Mouse (Mus musculus): ENCODE data around the gene Tcf20.

Gene Tcf20

DNA sequence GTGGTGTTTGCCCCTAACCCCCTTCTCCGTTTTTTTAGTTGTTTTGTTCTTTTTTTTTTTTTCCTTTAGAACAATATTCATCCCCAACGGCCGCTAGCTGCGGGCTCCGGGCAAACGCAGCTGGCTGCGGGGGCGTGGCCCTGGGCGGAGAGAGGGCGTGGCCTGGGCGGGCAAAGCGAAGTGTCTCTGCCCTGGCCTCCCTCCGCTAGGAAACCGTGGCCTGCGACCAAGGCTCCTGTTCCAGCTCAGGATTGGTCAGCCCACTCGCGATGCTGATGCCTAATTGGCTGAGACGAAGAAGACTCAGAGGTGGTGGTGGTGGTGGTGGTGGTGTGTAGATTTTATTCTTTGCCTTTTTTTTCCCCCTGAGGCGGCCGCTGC is at the start of gene Tcf20:
Gene Tcf20 (minus strand): TSS at position 141 of the 381 bp plus-strand sequence.
- DNase-seq (ENCODE audit: low spot score in 2 of 2), result peak; percentile 85 to 89

DNA sequence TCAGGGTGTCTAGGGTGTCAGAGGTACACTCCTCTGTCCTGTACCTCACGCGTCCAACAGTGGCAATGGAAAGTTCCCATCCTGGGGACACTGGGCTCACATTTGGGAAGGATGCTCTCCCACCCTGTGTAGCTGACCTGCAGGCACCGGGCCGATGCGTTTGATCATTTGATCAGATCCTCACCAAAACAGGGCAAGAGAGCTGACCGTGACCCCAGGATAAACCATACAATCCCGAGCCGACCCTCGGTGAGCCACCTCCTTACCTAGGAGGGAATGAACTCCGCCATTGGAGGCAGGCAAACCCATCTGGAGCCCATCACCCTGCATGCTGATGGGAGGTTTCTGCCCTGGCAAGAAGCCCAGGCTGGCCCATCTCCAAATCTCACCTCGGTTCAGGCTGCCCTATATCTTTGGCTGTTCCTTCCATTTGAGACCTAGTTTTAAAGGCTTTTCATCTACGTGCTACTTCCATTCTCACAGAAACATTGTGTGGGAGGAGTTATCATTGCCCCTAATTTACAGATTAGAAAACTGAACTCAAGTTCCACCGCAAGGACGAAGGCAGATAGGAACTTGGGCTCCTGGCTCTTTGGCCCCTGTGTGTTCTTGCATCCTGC is 49.3 kb upstream of the Tcf20 start:
- DNase-seq (ENCODE audit: low spot score in 2 of 2), result peak in 1 of 2 experiments; percentile 60

DNA sequence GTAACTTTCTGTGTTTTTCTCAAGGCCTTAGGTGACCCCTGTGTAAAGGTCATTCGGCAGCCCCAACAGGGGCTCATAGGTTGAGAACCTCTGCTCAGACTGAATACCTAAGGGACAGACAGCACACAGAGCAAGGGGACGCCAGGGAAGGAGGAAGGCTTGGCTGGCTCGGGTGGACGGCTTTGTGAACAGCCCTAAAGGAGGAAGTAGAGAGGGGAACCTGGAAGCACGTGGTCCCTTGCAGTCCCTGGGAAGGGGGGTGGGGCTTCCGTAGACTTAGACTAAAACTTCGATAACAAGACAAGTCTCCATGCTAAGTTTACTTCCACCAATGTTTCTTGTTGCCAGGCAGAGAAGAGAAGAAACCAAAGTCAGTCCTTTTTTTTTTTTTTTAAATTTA is 48.4 kb upstream of the Tcf20 start:
- DNase-seq (ENCODE audit: low spot score in 2 of 2), result no peak

DNA sequence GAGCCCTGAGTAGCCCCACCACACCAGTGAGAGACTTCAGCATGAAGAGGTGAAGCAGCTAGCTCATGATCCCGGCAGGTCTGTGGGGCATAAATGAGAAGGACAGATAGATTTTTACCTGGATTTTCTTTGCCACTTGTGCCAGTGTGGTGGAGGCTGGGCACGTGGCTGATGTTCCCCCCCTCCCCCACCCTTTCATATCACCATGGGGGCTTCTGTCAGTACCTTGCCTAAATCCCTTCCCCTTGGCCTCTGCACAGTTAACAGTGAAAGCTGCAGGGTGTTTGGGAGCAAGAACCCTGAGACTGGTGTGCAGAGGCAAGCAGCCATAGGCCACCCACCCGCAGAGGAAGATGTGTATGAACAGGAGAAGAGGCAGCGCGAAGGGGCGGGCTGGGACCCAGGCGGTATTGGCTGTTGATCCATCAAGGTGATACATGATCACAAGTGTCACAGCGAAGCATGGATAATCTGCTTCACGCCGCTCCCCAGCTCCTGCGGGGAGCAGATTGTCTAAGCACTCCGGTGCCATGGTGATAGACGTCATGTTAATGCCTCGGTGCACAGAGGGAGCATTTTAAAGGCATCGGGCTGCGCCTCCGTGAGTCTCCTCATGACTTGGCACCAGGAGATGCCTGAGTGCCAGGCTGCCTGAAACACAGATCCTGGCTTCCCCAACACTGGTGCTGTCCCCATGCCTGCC is 46.8 kb upstream of the Tcf20 start:
- peak in 1 of 2 experiments; percentile 52 for DNase-seq (ENCODE audit: low spot score in 2 of 2)

DNA sequence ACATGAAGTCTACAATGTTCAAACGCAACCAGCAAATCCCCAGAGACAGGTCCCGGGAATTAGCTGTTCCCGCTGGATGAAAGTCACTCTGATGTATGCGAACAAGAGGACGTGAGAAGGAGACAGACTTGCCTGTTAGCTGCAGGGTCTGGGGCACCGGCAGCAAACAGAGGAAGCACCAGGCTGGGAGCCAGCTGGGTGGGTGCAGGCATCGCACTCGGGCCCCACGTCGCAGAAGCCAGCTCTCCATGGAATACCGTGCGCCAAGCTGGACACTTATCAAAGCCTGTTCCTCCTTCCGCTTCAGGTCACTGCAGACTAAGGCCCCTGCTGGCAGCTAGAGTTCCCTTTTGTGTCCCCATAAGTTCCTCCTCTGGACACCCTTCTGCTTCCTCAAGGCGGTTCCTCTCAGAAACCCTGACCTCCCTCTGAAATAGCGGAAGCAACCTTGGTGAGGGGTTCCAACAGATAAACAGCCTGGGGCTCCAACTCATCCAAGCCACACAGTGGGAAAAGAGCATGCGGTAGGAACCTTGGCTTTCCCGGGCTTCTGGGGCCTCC is 45.4 kb upstream of the Tcf20 start, which contains the start of gene Nfam1:
Gene Nfam1 (minus strand): TSS at position 326 of the 561 bp plus-strand sequence.
- DNase-seq (ENCODE audit: low spot score in 2 of 2), result no peak

- DNase-seq (ENCODE audit: low spot score in 2 of 2), result no peak
Observed at GRCm38 (mm10) chr15:83030884-83031283, 43.2 kb upstream of the Tcf20 start.

DNA sequence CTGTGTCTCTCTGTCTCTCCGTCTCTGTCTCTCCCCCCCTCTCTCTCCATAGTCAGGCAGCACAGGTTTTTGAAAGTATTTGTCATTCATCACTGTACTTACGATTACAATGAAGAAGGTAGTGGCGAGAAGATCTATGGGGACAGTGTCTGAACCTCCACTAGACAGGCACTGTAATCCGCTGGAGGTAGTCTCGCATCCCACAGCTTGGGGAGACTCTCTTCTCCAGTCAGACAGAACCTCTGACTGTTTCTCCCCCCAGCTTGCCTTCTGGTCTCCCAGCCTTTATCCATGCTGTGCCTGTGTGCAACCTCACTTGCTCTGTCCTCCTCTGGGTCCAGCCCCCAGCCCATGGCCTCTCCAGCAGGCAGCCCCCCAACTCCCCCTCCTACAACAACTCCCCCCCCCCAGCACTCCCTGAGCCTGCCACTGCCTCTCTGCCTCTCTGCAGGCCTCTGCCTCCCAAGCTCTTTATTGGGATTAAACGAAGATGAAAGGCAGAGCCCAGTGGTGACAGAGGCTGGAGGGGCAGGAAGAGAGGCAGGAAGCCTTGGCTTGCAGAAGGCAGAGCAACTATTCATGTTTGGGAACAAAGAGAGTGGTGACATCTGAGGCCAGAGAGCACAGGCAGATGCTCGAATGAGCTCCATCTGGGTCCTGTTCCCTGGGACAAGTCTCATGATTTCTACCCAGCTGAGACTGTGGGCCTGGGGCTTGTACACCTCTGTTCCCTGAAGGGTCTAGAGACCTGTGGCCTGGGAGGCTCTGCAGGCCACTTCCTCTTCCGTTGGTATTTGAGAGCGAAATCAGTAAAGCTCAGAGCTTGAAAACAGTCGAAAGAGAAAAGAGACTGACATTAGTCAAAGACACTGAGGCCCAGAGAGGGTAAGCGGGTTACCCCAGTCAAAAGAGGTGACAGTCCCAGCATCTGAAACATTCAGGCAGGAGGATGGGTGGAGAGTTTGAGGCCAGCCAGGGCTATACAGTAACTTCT is 42.4 kb upstream of the Tcf20 start:
- DNase-seq (ENCODE audit: low spot score in 2 of 2), result no peak

GRCm38 (mm10) chr15:83026129-83026528 is 38.5 kb upstream of the Tcf20 start:
- DNase-seq (ENCODE audit: low spot score in 2 of 2), result no peak

DNA sequence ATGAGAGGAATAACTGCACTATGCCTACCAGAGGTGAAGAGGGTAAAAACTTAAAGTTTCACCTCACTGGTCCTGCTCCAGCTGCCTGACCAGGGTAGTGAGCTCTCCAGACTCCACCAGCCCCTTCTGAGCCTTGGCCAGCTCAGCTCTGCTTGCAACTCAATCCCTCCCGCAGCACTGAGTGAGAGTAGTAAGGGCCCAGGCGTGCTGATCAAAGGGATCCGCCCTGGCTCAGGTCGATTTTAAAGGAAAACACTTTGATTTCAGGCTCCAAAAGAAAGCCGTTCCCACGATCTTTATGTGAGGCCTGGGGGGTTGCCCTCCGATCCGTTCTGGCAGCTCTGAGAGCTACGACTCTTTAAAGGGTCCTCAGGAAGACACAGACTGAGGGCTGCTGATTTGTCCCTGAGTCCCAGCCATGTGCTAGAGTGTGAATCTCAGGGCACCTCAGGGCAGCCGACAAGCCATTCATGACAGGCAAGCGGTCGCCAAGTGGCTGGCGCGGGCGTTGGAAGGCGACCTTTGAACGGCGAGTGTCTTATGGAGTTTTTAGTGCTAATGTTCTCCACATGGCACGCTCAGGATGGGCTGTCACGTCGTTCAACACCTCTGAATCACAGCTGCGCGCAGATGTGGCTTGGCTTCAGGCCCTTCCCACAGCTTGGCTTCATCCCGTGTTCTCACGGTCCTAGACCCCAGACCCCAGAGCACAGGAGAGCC is 37.5 kb upstream of the Tcf20 start:
- no peak for DNase-seq (ENCODE audit: low spot score in 2 of 2)

DNA sequence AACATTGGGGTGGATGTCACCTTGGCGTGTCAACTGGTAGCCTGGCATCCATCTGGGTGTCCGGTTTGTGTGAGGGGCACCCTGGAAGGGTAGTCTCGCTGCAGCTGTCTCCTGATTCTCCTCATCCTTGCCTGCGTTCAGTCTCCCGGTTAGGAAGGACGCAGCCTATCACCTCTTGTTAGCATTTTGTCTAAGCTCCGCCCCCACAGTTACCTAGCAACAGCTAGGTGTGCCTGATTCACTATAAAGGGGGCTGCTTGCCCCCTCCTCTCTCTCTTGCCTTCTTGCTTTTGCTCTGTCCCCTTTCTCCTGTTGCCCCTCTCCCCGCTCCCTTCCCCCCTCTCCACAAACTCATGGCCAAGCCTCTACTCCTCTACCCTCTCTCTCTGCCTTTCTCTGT is 35.3 kb upstream of the Tcf20 start:
- no peak for DNase-seq (ENCODE audit: low spot score in 2 of 2)

DNA sequence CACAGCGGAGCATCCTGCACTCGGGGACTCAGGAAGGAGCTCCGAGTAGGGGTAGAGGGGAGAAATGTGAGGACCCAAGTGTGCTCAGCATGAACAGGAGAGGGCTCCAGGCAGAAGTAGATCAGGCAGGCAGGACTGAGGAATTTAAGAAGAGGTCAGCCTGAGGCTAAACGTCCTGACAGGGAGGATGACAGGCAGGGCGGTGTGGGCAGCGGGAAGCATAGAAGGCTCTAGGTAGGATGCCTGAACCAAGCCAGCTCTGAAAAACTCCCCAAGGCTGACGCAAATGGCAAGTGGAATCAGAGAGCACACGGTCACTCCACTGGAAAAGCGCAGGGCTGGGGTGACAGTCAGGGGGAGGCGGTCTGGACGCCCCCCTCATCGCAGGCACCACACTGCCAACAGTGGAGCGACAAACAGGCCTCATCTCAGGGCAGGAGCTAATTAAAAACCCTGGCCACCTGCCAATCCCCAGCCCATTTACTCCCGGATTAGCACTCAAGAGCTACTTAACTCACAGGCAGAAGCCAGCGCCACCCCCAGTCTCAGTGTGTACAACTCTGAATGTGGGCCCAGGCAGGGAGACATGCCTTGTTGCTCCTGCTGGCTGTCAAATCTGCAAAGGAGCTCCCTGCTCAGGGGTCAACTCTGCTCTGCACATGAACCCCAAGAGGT is 23.5 kb upstream of the Tcf20 start:
- DNase-seq (ENCODE audit: low spot score in 2 of 2), result peak; percentile 81 to 87

GRCm38 (mm10) chr15:83010423-83010822 is 22.8 kb upstream of the Tcf20 start:
- DNase-seq (ENCODE audit: low spot score in 2 of 2), result no peak

DNA sequence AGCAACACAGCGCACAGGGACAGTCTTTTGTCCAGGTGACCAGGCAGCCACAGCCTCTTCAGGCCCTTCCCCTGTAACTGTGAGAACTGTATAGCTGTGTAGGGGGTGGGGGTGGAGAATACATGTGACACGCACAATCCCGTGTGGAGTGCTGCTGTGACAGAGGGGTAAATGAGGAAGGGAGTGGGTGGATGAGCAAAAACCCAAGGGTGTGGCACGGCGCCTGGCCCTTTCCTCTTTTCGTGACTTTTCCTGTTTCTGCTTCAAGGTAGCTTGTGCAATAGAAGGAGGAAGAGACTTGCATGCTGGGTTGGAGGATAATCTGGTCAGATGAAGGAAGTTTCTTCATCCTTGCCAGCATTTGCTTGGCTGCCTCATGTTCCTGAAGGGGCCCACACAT is 21.9 kb upstream of the Tcf20 start:
- DNase-seq (ENCODE audit: low spot score in 2 of 2), result no peak

DNA sequence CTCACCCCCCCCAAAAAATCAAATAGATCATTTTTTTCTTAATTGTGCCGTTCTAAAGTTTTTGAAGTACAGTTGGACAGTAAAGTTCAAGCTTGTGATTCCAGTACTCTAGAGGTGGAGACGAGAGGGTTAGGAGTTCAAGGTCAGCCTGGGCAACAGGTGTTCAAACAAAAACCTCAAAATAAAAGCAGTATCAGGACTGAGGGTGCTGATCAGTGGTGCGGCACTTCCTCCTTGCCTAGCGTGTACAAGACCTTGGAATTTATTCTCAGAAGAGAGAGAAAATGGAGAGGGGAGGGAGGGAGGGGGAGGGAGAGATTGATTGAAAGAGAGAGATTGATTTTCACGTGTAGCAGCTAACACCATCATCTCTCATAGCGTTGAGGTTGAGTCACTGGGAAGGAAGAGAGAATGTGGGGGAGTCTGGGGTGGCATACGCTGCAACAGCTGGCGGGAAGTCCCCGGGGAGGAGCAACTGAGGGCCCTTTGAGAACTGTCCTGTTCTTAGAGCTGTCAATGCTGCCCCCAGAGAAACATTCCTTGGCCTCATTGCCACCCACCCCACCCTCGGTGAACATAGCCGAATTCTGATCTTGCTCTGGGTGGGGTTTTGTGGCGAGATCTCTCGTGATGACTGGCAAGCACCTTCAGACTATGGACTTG is 21.2 kb upstream of the Tcf20 start:
- no peak for DNase-seq (ENCODE audit: low spot score in 2 of 2)

- DNase-seq (ENCODE audit: low spot score in 2 of 2), result no peak
Observed at GRCm38 (mm10) chr15:83007346-83007920, 19.8 kb upstream of the Tcf20 start.

DNA sequence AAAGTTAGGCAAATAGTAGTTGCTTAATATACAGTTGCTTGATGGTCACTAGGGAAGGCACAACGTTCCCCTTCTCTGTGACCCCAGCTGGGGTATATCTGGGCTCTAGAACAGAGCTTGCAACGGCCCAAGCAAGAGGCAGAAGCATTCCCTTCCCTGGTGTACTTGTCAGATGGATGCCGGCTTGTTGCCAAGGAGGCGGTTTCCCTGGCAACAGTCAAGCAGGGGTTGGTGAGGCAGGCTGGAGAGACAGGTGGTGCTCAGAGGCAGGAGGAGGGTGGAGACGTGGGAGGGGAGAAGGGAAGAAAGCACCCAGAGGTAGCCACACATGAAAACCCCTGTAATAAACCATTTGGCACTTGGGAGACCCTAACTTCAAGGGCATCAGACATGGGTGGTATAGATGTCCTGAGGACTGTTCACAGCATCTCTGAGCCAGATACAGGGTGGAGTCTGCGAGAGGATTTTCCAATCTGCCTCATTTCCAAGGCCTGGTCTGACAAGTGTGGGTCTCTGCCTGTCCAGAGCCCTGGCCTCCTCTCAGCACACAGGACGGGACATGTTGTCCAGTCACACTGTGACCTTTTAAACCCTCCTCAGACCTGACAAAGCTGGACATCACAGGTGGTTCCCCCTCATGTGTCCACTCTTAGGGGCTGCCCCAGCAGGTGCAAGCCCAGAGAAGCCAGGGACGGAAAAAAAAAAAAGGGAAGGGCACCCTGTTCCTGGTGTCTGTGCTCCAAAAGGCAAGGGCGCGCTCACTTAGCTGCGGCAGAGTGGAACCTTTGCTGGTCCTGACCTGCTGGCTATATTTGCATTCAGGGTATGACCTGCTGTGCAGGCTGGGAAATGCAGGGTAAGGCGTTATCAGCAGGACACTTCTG is 15.2 kb upstream of the Tcf20 start:
- peak; percentile 86 to 88 for DNase-seq (ENCODE audit: low spot score in 2 of 2)

DNA sequence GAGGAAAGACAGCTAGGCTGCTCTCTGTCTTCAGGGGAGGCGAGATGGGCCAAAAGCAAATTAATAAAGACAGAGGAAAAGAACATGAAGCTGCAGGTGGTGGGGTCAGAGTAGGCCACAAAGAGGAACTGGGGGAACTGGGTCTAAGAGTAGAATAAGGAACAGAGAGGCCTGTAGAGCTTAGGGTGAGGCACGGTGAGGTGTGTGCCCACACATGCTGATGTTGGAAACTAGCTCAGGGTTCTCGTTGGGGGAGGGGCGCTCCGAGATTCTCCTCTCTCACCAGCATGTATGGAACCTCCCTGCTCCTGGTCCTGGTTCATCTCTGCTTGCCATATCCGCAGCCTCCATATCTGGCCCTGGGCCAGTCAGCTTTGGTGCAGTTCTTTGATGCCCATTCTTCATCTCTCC is 11.1 kb upstream of the Tcf20 start:
- no peak for DNase-seq (ENCODE audit: low spot score in 2 of 2)

GRCm38 (mm10) chr15:82996431-82996830 is 8.8 kb upstream of the Tcf20 start:
- DNase-seq (ENCODE audit: low spot score in 2 of 2), result no peak

- DNase-seq (ENCODE audit: low spot score in 2 of 2), result no peak
Observed at GRCm38 (mm10) chr15:82995239-82995638, 7.6 kb upstream of the Tcf20 start.
